Mouse (Mus musculus): ENCODE results near the gene Afp.

The Afp gene

GRCm38 (mm10) chr5:90490518-90490917 is at the start of gene Afp:
TSS of gene Afp (plus strand) at chr5:90490737.
- no peak for DNase-seq (ENCODE audit: low read depth, low spot score)

- no peak for DNase-seq (ENCODE audit: low read depth, low spot score)
These were observed 43.0 kb upstream of the Afp start for GRCm38 (mm10) chr5:90447577-90447976.

- DNase-seq (ENCODE audit: low read depth, low spot score): no peak
These were observed 40.6 kb upstream of the Afp start for GRCm38 (mm10) chr5:90449961-90450360.

DNA sequence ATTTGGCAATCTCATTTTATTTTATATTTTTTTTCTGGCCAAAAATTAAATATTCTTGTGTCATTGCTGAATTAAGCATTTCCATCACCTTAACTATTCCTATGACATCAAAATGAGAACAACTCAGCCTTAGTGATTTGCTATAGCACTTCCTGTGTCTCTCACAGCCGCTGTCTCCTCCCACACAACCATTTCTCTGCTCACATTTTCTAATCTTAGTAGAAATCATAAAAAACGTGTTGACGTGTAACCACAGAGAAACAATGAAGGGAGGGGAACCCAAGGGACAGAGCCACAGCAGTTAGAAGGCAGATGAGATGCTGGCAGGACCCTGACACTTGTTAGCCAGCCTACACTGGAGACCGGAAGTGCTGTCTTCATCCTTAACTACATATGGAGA is 37.8 kb upstream of the Afp start:
- no peak for DNase-seq (ENCODE audit: low read depth, low spot score)

DNA sequence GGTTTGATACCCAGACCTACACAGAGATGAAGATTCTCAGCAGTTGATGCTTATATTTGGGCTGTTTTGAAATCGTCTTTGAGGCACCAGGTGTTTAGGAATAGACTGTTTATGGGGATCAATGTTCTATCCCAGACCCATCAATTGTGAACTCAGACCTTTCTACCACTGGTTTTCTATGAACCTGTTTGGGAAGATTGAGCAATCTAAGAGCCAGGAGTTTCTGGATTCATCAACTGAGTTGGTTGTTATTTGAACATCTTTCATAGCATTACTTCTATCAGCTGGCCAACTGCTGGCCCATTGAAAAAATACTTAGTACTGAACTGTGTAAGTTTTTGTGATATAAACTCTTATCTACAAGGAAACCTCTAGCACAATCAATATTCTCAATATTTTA is 33.3 kb upstream of the Afp start:
- DNase-seq (ENCODE audit: low read depth, low spot score): no peak

DNA sequence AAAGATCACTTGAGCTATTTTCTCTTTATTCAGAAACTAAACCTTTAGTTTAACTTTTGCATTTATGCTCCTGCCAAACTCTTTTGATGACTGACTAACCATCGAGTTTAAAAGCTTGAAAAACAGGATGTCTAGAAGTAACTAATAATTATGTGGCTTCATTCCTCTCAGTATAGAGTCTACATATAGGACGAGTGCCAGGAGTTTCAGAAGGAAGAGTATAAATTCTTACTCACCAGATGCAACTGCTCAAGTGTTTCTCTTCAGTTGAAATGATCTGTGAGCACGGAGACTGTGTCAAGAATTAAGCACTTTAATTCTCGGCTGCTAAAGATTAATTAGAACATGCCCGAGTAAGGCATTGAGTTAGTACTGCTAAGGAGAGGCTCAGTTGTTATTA is 31.8 kb upstream of the Afp start:
- no peak for DNase-seq (ENCODE audit: low read depth, low spot score)

DNA sequence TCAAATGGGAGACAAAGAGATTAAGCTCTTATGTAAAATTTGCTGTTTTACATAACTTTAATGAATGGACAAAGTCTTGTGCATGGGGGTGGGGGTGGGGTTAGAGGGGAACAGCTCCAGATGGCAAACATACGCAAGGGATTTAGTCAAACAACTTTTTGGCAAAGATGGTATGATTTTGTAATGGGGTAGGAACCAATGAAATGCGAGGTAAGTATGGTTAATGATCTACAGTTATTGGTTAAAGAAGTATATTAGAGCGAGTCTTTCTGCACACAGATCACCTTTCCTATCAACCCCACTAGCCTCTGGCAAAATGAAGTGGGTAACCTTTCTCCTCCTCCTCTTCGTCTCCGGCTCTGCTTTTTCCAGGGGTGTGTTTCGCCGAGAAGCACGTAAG is 29.9 kb upstream of the Afp start, which contains the start of gene Alb:
Gene Alb, plus strand, starts transcription at position 279 of the 400 bp plus-strand sequence.
- no peak for DNase-seq (ENCODE audit: low read depth, low spot score)

- DNase-seq (ENCODE audit: low read depth, low spot score): no peak
These were observed 23.7 kb upstream of the Afp start for GRCm38 (mm10) chr5:90466806-90467205.

GRCm38 (mm10) chr5:90467245-90467644 is 23.3 kb upstream of the Afp start:
- DNase-seq (ENCODE audit: low read depth, low spot score): no peak

DNA sequence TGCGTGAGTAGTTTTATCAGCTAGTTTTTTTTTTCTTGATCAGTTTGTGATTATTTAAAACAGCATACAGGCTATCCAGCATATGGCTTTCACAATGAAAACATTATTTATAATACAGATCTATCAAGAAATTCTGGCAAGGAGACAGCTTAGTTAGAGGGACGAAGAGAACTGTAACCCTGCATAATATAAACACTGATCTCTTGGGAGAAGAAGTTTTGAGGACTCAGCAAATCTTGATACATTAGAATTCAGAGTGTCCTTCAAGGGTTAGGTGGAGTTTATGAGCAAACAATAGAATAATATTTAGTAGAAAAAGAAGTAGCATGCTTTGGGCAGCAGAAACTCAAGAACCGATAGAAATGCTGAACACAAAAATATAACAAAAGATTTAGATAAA is 19.7 kb upstream of the Afp start:
- DNase-seq (ENCODE audit: low read depth, low spot score): no peak

- DNase-seq (ENCODE audit: low read depth, low spot score): no peak
These were observed 16.6 kb upstream of the Afp start for GRCm38 (mm10) chr5:90473902-90474301.

DNA sequence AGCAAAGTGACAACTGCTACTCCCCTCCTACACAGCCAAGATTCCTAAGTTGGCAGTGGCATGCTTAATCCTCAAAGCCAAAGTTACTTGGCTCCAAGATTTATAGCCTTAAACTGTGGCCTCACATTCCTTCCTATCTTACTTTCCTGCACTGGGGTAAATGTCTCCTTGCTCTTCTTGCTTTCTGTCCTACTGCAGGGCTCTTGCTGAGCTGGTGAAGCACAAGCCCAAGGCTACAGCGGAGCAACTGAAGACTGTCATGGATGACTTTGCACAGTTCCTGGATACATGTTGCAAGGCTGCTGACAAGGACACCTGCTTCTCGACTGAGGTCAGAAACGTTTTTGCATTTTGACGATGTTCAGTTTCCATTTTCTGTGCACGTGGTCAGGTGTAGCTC is 16.2 kb upstream of the Afp start:
- no peak for DNase-seq (ENCODE audit: low read depth, low spot score)

DNA sequence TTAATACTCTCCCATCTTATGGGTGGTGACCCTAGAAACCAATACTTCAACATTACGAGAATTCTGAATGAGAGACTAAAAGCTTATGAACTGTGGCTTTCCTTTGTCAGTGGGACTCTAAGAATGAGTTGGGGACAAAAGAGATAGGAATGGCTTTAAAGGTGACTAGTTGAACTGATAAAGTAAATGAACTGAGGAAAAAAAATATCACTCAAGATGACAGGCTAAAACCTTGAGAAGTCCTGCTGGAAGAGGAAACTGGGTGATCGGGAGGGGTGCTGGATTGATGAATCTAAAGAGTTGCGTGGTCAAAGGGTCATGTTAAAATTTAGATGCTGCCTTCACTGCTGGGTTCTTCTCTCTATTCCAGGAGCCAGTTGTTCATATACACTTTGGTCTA is 13.8 kb upstream of the Afp start:
- no peak for DNase-seq (ENCODE audit: low read depth, low spot score)

DNA sequence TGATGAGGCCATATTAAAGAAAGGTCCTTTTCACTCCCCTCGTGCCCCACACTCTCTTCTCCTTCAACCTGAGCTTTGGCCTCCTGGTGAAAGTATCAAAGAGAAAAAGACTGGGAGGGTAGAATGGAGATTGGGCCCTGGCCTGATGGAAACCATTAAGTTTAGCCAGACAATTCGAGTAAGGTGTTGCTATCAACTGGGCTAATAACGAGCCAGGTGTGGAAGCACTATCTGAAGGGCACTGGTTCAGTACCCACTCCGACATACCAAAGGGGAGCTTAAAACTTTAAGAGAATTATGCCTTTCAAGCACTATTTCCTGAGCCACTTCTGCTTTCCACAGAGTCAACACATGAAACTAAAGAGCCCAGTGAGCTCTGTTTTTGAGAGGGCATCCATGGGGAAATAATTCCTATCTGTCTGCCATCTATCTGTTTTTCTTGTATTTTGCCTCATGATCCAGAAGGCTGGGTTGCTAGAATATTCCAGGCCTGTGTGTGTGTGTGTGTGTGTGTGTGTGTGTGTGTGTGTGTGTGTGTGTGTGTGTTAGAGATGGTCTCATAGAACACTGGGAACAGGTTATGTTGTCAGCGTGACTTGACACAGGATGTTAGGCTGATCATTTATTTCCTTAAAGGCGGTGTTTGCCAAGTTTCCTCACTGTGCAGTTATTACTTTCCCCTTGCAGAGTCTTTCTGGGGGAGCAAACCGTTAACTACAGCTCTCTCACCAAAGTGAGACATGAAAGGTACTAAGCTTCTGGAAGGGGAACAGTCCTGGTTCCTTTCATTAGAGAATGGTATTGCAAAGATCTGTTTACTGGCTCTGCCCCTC is 13.0 kb upstream of the Afp start:
- DNase-seq (ENCODE audit: low read depth, low spot score): no peak

DNA sequence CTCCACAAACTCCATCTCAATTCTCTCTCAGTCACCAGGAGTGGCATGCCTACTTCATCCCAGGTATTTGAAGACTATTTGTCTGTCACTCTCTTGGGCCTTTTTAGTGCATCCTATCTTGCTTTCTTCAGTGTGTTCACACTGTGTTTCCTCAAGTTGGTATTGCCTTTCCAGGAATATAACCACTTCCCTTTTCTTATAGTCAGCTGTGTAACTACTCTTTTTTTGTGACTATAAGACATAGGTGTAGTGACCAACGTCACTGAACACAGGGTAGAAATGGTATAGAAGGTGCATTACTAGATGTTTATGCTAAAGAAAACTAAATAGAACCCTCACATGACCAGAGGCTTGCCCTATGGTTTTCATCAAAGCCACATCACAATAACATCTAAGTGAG is 11.7 kb upstream of the Afp start:
- DNase-seq (ENCODE audit: low read depth, low spot score): no peak

- DNase-seq (ENCODE audit: low read depth, low spot score): no peak
These were observed 4.9 kb upstream of the Afp start for GRCm38 (mm10) chr5:90485597-90485996.

- no peak for DNase-seq (ENCODE audit: low read depth, low spot score)
These were observed 2.2 kb upstream of the Afp start for GRCm38 (mm10) chr5:90488323-90488722.

- DNase-seq (ENCODE audit: low read depth, low spot score): no peak
These were observed 1.9 kb downstream of the Afp start for GRCm38 (mm10) chr5:90492440-90492839.

DNA sequence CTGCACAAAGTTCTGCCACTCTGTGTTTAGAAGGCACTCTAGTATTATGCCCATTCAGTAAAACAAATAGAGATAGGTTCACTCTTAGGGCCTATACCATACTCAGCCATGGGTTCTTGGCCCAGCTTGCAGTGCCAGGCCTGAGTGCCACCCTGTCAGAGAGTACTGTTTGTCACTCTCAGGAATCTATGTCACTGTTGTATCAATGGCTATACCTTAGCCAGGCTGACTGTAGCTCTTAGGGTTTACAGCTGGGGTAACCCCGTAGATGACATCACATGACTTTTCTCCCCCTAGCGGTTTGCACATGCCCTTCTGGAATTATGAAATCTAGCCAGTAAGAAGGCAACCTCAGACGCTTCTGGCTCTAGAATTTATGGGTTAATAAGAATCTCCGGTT is 3.8 kb downstream of the Afp start:
- DNase-seq (ENCODE audit: low read depth, low spot score): no peak

DNA sequence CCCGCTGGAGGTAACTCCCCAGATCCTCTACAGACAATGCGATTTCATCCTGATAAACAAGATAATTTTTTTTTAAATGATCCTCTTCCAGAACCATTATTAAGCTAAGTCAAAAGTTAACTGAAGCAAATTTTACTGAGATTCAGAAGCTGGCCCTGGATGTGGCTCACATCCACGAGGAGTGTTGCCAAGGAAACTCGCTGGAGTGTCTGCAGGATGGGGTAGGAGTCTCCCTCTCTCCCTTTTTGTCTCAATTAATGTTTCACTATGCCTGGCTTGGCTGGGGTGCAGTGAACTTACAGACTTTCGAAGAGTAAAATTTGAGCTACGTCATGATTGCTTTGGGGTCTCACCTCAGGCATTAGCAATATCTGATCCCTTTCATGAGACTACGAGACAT is 9.0 kb downstream of the Afp start:
- DNase-seq (ENCODE audit: low read depth, low spot score): no peak

GRCm38 (mm10) chr5:90500714-90501113 is 10.2 kb downstream of the Afp start:
- DNase-seq (ENCODE audit: low read depth, low spot score): no peak

- no peak for DNase-seq (ENCODE audit: low read depth, low spot score)
These were observed 11.2 kb downstream of the Afp start for GRCm38 (mm10) chr5:90501752-90502151.

GRCm38 (mm10) chr5:90504742-90505141 is 14.2 kb downstream of the Afp start:
- no peak for DNase-seq (ENCODE audit: low read depth, low spot score)

- no peak for DNase-seq (ENCODE audit: low read depth, low spot score)
These were observed 16.0 kb downstream of the Afp start for GRCm38 (mm10) chr5:90506507-90506906.

Measured in brain, embryonic 18.5 days (tissue).